Mouse (Mus musculus): ENCODE measurements around the gene Myoc.

Myoc gene

GRCm38 (mm10) chr1:162646083-162646686, 7.2 kb downstream of the Myoc start:
- DNase-seq (ENCODE audit: low spot score in 2 of 2), result no peak

DNA sequence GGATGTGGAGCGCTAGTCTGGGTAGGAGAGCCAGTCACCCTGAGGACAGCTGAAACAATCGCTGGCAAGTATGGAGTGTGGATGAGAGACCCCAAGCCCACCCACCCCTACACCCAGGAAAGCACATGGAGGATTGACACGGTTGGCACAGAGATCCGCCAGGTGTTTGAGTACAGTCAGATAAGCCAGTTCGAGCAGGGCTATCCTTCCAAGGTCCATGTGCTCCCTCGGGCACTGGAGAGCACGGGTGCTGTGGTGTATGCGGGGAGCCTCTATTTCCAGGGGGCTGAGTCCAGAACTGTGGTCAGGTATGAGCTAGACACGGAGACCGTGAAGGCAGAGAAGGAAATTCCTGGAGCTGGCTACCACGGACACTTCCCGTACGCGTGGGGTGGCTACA, 9.5 kb downstream of the Myoc start:
- DNase-seq (ENCODE audit: low spot score in 2 of 2), result no peak

DNA sequence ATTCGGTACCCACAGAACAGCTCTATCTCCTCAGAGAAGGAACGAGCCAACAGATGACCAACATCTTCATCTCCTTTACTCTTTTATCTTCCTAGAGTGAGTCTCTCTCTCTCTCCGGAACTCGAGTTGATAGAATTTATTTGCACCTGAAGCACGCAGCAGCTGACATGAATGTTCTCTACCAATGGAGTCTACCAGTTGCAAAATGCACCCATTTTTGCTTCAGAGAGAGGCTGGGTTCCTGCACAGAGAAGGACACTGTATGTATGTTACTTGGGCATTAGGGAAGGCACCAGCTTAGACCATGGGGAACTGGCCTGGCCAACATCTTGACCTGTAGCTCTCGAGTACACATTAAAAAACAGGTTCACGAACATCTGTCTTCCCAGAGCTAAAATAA, 19.2 kb downstream of the Myoc start, which contains the start of gene Myocos:
TSS of gene Myocos (minus strand) at position 101 of the 400 bp plus-strand sequence.
- DNase-seq (ENCODE audit: low spot score in 2 of 2), result no peak

DNA sequence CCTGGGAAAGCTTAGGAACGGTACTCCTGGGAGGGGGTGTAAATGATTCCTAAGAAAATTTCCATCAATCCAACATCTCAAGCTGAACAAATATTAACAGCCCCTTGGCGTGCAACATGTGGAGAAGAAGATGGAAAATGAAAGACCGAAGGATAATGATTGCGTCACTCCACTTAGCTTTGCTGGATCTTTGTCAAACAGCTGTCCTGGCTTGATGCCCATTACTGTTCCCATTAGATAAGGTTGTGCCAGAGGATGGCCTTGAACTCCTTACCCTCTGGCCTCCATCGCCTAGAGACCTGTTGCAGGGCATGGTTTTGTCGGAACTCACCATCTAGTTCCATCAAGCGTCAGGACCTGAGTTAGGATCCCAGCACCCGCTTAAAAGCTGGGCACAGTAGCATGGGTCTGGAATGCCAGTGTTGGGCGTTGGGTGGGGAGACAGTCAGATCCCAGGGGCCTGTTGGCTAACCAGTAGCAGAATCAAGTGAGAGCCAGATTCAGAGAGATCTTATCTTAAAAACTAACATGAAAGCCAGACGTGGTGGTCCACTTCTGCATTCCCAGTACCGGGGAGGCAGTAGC, 21.4 kb downstream of the Myoc start:
- no peak for DNase-seq (ENCODE audit: low spot score in 2 of 2)

DNA sequence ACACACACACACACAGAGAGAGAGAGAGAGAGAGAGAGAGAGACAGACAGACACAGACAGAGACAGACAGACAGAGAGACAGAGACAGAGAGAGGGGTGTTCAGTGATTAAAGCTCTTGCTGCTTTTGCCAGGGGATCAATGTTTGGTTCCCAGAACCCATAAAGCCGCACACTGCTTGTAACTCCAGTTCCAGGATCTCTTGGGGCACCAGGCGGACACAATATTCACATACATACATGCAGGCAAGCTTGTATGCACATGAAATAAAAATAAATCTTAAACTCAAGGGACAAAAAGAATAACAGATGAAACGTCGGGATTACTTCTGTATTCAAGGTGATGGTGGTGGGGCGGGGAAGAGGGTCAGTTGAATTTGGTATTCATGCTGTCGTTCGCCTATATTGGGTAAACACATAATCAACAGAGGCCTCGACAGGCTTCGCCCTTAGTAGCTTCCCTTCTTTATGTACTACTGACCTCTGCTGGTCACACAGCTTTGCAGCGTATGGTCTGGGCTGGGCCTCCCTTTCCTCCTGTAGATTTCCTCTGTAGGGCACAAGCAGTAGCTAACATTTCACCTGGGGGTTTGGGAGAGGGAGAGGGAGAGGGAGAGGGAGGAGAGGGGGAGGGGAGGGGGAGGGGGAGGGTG, 26.0 kb downstream of the Myoc start:
- DNase-seq (ENCODE audit: low spot score in 2 of 2), result peak; percentile 26 to 79

DNA sequence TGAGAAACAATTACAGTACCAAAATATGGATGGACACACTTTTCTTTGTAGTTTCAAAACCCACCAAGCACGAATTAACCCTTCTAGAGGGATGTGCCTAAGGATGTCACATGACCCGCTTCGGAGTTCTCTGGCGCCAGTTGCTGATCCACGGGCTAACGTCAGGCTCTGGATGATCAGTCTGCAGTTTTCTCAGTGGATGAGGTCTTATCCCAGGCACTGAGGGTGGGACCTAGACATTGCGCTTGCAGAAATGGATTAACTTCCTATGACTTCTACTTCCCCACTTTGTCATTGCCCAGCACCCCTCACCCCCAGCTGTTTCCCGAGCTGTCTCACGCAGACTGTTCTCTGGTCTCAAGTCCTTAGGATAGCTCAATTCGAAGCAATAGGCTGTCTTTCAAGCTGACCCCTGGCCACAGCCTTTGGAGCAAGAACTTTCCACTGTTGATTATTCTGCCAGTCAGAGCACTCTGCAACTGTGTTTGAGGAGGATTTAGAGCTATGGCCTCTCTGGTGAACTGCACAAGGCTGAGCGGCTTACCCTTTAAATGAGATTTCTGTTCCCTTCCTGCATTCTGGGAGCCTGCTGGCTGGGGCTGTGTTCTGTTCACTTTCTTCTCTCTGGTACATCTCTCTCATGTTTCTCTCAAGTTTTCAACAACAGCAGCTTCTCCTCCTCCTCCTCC, 26.7 kb downstream of the Myoc start:
- no peak for DNase-seq (ENCODE audit: low spot score in 2 of 2)

GRCm38 (mm10) chr1:162693721-162694120, 54.8 kb downstream of the Myoc start:
- no peak for DNase-seq (ENCODE audit: low spot score in 2 of 2)

- DNase-seq (ENCODE audit: low spot score in 2 of 2), result no peak
Measured at GRCm38 (mm10) chr1:162697866-162698265, 58.9 kb downstream of the Myoc start.
